Mouse (Mus musculus) testis, postnatal 14 days (tissue): ENCODE results near the gene Hpcal4.
"Not testable (repeated sequence)": the region's sequence is repeated elsewhere in the genome, so short reads cannot be mapped to it uniquely, and the experiment has no call there.

Experiments used
- DNase-seq: peaks from one replicate; pipeline ENCODE4 v3.0.0; 2021; ENCODE audit warnings: low spot score

Hpcal4 gene

GRCm38 (mm10) chr4:123182328-123183238 is at the start of gene Hpcal4:
Hpcal4 (plus strand) TSS chr4:123183227.
- peak; percentile 23 for DNase-seq

- DNase-seq, result no peak
These were observed 45.5 kb upstream of the Hpcal4 start for GRCm38 (mm10) chr4:123137551-123137950.

DNA sequence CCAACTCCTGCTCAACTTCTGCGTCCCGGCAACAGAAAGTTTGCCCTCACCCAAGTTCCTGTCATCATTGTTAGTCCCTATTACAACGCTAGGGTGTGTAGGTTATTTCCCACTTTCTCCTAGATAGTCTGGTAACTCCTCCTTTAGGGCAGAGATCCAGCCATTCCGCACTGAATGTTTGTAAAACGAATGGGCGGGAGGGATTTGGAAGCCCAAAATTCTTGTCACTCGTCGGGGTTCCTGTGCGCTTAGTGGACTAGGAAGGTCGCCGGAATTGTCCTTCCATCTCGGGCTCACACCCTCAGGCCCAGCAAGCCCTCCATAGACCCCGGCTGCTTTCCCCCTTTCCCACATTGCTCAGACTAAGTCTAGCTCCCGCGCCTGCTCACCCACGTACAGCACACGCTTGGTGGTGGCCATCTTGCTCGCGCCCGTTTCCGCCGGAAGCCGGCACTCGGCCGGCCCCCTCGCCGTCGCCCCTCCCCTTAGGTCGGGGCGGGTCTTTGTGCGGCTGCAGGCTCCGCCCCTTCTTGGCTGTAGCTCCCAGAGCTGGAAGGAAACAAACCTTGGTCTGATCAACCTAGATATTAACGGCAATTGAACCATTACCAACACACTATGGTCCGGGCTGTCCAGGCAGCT is 43.4 kb upstream of the Hpcal4 start, which contains the start of gene Ppie:
Gene Ppie, minus strand, starts transcription at position 439 of the 642 bp plus-strand sequence.
- peak; percentile 83 for DNase-seq

GRCm38 (mm10) chr4:123147446-123148150 is 35.4 kb upstream of the Hpcal4 start:
- DNase-seq, result no peak

DNA sequence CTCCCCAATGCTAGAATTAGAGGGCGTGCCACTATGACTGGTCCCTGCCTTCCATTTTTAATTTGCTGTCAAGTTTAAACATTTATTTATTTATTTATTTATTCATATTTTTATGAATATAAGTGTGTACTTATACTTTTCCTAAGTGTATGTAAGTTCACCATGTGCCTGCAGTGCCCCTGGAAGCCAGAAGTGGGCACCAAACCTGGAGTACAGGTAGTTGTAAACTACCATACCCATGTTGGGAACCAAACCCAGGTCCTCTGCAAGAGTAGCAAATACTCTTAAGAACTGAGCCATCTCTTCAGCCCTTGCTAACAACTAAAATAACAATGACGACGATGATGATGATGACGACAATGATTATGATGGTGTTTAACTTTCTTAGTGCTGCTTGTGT is 31.0 kb upstream of the Hpcal4 start:
- no peak for DNase-seq

GRCm38 (mm10) chr4:123152976-123153375 is 30.1 kb upstream of the Hpcal4 start:
- DNase-seq, result no peak

DNA sequence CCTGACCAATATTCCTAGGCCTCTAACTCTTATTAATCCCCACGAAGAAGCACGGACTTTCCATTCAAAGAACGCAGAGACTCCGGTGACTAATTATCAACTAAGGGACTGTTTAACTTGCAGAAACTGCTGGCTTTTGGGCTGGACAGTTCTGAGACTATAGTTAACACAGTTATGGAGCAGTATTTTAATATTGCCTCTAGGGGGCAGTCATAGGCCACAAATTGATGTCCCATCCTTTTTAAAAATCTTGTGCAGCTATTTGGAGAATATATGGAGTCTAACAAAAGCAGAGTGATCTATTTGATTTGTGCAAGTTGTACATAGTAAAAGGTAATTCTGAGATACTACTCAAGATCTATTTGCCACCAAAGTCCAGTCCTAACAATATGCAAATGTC is 28.0 kb upstream of the Hpcal4 start:
- DNase-seq, result no peak

GRCm38 (mm10) chr4:123155427-123155826 is 27.6 kb upstream of the Hpcal4 start:
- no peak for DNase-seq

DNA sequence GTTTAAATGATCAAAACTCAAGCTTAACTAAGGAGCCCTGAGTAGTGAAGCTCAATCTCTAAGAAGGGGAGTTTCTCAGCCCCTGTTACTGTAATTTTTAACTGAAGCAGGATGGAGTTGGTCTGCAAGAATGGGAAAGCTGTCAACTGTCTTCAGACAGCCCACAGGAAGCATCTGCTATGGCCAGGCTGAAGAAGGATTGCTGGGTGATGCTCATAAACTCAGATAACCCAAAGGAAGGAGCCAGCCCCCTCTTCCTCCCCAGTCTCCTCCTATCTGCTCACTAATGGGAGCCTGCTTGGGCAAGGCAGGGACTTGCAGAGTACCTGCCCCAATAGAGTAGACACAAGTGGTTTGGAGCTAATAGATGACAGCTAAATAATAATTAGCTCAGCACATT is 27.2 kb upstream of the Hpcal4 start:
- no peak for DNase-seq

DNA sequence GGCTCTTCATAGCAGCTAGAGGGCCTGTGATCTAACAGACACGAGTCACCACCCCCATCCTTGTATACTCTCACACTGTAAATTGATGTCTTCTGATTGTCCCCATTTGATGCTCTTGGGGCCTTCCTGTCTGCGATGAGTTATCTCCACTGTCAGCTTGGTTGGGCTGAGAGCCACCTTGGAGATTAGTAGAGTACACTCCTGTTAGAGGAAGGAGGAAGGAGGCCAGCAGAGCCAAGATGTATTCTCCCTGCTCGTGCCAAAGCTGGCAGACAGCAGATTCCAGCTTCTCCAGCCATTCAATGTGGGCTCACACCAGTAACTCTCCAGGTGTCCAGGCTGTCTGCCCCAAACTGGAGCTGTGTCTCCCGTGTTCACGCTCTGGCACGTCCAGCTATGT is 22.5 kb upstream of the Hpcal4 start:
- no peak for DNase-seq

DNA sequence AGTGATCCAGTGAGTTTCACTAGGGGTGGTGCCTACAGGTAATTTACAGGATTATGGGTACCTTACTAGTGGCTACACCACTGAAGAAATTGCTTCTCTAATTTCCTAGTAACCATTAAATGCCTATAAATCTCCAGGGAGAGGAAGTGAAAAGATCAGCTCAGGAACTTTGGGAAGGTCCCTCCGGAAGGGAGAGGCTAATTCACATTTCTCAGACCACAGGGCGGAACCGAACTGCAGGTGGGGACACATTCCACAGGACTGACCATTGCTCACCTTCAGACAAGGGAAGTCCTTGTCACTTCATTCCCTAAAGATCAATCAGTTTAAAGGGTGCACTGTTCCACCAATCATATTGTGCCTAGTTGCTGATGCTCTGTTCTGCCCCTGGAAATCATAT is 21.8 kb upstream of the Hpcal4 start:
- DNase-seq, result not testable (repeated sequence)

DNA sequence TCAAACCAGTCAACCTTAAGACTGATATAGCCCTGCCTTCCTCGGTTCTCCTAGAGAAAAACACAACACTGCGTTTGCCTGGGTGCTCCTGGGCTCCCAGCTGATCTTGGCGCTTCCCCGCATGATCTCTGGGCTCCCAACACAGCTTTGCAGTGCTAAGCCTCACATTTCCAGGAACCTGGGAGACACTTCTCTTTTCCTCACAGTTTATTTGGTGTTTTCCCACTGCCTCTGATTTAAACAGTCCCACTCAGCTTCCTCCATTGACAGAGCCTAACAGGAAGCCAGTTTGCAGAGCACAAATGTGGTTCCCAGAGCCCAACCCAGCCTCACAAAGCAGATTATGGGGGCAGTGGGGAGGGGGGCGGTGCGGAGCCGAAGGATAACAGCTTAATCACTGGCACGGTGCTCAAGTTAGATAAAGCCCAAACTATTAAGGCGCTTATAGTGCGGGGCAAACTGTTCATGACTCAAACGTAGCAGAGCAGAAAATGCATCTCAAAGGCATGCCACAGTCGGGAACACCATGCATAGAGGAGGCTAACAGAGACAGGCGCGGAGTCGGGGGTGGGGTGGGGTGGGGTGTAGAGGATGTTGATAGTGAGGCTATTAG is 20.6 kb upstream of the Hpcal4 start:
- DNase-seq, result no peak

- no peak for DNase-seq
These were observed 18.9 kb upstream of the Hpcal4 start for GRCm38 (mm10) chr4:123164157-123164556.

DNA sequence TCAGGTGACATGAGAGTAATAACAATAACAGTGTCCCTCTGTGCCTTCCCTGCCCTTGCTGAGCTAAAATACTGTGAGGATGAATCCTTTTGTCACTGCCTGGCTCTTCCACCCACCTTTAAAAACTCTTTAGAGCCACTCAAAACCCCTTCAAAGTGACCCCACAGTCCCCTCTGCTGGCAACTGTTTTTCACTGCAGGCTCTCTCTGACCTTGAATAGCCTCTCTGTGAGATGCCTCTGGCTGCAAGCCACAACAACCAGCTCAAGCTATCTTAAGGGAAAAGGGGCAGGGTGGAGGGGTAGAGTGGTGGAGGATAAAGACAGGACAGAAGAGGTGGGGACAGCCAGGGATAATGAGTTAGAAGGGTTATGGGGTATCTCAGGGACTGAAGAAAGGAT is 11.2 kb upstream of the Hpcal4 start:
- DNase-seq, result no peak

GRCm38 (mm10) chr4:123183239-123184056 is 421 bp downstream of the Hpcal4 start:
- DNase-seq, result peak; percentile 77

DNA sequence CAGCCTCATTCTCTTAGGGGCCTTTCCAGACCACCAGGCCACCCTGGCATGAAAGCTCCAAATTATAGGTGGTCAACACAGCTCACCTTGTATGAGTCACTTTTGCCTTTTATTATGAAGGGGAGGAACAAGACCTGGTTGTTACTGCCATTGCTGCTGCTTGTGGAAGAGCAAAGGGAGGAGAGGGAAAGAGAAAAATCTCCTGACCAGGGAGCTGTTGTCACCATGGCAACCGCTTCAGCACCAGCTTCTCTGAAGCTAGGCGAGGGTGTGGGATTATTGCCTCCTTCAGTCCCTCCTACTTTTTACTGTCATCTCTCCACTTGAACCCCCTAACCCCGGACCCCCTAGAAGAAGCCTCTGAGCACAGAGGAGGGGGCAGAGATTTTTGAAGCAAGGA is 1.8 kb downstream of the Hpcal4 start:
- no peak for DNase-seq

- no peak for DNase-seq
These were observed 9.3 kb downstream of the Hpcal4 start for GRCm38 (mm10) chr4:123192336-123192735.

- no peak for DNase-seq
These were observed 10.8 kb downstream of the Hpcal4 start for GRCm38 (mm10) chr4:123193791-123194190.

- DNase-seq, result no peak
These were observed 13.7 kb downstream of the Hpcal4 start for GRCm38 (mm10) chr4:123196695-123197094.

DNA sequence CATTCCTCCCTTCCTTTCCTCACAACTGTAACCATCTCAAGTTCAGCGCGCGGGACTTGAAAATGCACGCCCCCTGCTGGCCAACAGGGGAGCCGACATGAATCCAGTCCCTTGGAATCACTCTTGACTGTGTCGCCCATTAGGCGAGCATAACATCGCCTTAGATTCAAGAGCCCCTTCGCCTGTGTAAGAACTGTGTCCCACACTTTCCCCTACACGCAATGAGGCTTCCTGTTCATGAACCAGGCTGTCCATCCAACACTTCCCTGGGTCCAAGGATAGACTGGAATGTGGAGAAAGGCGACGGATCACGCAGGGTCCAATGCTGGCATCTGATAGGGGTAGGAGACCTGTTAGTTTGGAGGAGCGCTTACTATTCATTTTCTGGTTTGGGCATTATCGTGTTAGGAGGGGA is 17.8 kb downstream of the Hpcal4 start:
- DNase-seq, result peak; percentile 68
